Mouse (Mus musculus) neural tube, embryonic 13.5 days (tissue): ENCODE results near the gene Calhm2. TPM values are rescaled to one million over a fixed set of nuclear protein-coding genes. Genes with fewer than 3 reads are reported as not detected.

ENCODE experiments used
- ATAC-seq: fragments of 200-750 bp; cut with Nextera tagmentation; 2 replicates; pipeline ENCODE4 v1.8.0; 2017; ENCODE audit warnings: low read depth, mild to moderate bottlenecking, moderate TSS enrichment, moderate library complexity
- H3K27ac ChIP-seq: fragments of 300-500 bp; sonication (generic); replicated peaks from 2 replicates; pipeline ENCODE4 v1.5.1; 2015; ENCODE audit warnings: moderate library complexity, mild to moderate bottlenecking, inconsistent platforms
- H3K27me3 ChIP-seq: fragments of 300-500 bp; sonication (generic); 2 replicates; pipeline ENCODE4 v1.6.1; 2015; ENCODE audit warnings: mild to moderate bottlenecking, inconsistent platforms
- H3K36me3 ChIP-seq: fragments of 300-500 bp; sonication (generic); 2 replicates; pipeline ENCODE4 v1.6.1; 2015; ENCODE audit warnings: mild to moderate bottlenecking, inconsistent platforms
- H3K4me1 ChIP-seq: fragments of 300-500 bp; sonication (generic); replicated peaks from 2 replicates; pipeline ENCODE4 v1.6.1; 2015; ENCODE audit warnings: inconsistent platforms
- H3K4me2 ChIP-seq: fragments of 300-500 bp; sonication (generic); 2 replicates; pipeline ENCODE4 v1.6.1; 2015; ENCODE audit warnings: inconsistent platforms, mild to moderate bottlenecking, moderate library complexity
- H3K4me3 ChIP-seq: fragments of 300-500 bp; sonication (generic); 2 replicates; pipeline ENCODE4 v1.5.1; 2015; ENCODE audit warnings: mild to moderate bottlenecking, inconsistent platforms
- H3K9ac ChIP-seq: fragments of 300-500 bp; sonication (generic); 2 replicates; pipeline ENCODE4 v1.6.1; 2015; ENCODE audit warnings: moderate library complexity, mild to moderate bottlenecking, inconsistent platforms
- H3K9me3 ChIP-seq: fragments of 300-500 bp; sonication (generic); 2 replicates; pipeline ENCODE4 v1.6.1; 2016; ENCODE audit warnings: inconsistent platforms
- WGBS: fragments of 180-500 bp; shearing (Covaris S2); methylation state at CpG from one replicate; pipeline ENCODE4 v1.1.7; 2015; 5-methylcytosine and 5-hydroxymethylcytosine counted together
- polyA plus RNA-seq: library from polyadenylated mRNA; unstranded; fragments of >200 nt; fragmentation: Nextera tagmentation; extraction: Ambion mirVana; gene quantifications from 2 replicates; pipeline ENCODE4 v1.2.1, GENCODE M21; 2015

Gene Calhm2
- 1.6 and 1.9 TPM in 2 replicates for polyA plus RNA-seq

DNA sequence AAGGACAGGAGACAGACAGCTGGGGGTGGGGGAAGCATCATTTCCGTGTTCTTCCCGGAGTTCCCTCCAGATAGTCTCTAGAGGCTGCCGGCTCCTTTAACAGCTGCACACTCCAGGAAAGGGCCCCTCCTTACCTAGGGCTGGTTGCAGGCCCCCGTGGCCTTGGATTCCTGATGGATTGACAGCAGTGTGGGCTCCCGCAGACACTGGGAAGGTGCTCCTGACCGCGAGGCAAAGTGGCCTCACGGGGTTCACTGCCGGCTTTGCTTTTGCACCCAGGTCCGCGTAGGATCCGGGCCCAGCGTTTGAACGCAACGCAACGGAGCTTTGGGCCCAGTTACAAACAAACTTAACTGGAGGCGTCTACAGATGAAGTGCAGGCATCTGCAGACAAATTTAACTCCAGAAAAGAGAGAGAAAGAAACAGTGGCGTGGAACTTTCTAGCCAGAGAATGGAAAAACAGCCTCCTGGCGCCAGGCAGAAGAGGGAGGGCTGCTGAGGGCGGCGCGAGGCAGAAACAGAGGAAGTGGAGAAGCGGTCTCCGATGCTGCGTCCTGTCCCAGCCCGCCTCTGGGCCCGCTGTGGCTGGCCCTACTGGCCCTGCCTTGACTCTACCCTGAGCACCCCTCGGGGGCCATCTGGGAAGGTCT is at the start of gene Calhm2:
TSS of gene Calhm2 (minus strand) at position 524 of the 651 bp plus-strand sequence.
- Histone ChIP-seq H3K4me3 (peak within 1 kb of the TSS; percentile 30), H3K27ac (peak within 1 kb of the TSS; percentile 9; the same call in 1 of the 2 replicates), H3K4me1 (peaks cover 21% of the 10 kb centered on the region), H3K27me3 (peaks cover 11% of the 10 kb centered on the region), H3K36me3 (peaks cover 5% of the 10 kb centered on the region; the same call in 1 of the 2 replicates), H3K9ac (peak within 1 kb of the TSS; percentile 62), H3K9me3 (no peaks in the 10 kb centered on the region), H3K4me2 (peak within 1 kb of the TSS; percentile 49)
- ATAC-seq, result peak; percentile 60; the same call in 1 of the 2 replicates
- 7% methylated on average over 28 of the region's 28 CpGs for WGBS

DNA sequence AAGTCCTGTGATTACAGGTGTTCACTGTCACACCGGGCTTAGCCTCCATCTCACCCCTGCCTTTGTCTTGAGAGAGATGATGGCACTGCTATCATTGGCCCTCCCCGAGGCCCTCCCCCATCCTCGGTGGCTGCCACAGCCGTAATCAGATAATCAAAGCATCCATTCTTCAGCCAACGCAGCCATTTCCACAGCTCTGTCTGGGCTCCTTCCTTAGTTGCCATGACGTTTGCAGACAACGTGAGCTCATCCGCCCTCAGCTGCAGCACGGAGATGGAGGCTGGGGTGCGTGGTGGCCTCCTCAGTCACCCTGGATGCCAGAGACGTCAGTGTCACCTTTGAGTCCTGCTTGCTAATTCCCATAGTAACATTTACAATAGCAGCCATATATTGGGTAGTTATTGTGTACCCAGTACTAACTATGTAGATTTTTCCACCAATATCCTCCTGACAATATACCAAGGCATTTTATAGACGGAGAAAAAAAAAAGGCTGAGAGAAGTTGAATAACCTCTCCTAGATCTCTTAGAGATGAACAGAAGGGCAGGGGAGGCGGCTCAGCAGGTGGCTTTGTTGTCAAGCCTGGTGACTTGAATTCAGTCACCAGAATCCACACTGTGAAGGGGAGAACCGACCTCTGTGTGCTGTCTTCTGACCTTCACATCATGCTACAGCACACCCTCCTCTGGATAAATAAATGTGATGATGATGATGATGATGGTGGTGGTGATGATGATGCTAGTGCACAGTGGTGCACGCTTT is 48.6 kb upstream of the Calhm2 start:
- Histone ChIP-seq H3K9ac (no peak overlapping the region), H3K27me3 (peaks cover 1% of the 10 kb centered on the region; the same call in 1 of the 2 replicates), H3K27ac (no peak overlapping the region), H3K9me3 (peaks cover 5% of the 10 kb centered on the region), H3K4me3 (no peak overlapping the region), H3K36me3 (no peaks in the 10 kb centered on the region), H3K4me2 (no peak overlapping the region), H3K4me1 (peaks cover 15% of the 10 kb centered on the region)
- no peak for ATAC-seq
- 39% methylated on average over 15 of the region's 15 CpGs for WGBS

DNA sequence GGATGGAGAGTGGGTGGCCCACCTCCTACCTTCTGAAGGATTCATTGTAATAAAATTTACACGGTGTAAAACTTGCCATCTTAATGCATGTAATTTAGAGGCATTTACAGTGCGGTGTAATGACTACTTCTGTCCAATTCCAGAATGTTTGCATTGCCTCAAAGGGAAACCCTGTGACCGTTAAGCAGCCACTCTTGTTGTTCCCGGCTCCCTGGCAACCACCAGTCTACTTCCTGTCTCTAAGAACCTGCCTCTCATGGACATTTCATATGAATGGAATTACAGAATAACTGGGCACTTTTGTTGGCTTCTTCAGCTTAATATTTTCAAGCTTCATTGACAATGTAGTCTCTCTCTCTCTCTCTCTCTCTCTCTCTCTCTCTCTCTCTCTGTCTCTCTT is 46.6 kb upstream of the Calhm2 start:
- 63% methylated on average over 4 of the region's 4 CpGs for WGBS
- H3K9me3 ChIP-seq, result peaks cover 6% of the 10 kb centered on the region
- H3K4me3 ChIP-seq, result no peak overlapping the region
- H3K36me3 ChIP-seq, result no peaks in the 10 kb centered on the region
- peaks cover 24% of the 10 kb centered on the region for H3K4me1 ChIP-seq
- H3K27me3 ChIP-seq, result peaks cover 20% of the 10 kb centered on the region
- no peak overlapping the region for H3K27ac ChIP-seq
- H3K9ac ChIP-seq, result no peak overlapping the region
- H3K4me2 ChIP-seq, result no peak overlapping the region
- ATAC-seq, result no peak

GRCm38 (mm10) chr19:47184221-47184620 is 46.1 kb upstream of the Calhm2 start:
- Histone ChIP-seq H3K9me3 (peaks cover 6% of the 10 kb centered on the region), H3K4me1 (peaks cover 29% of the 10 kb centered on the region), H3K4me3 (no peak overlapping the region), H3K27ac (no peak overlapping the region), H3K9ac (no peak overlapping the region), H3K4me2 (no peak overlapping the region), H3K27me3 (peaks cover 25% of the 10 kb centered on the region), H3K36me3 (no peaks in the 10 kb centered on the region)
- ATAC-seq, result no peak
- 65% methylated on average over 8 of the region's 8 CpGs for WGBS

GRCm38 (mm10) chr19:47180011-47180410 is 41.9 kb upstream of the Calhm2 start:
- 16% methylated on average over 8 of the region's 8 CpGs for WGBS
- H3K4me2 ChIP-seq, result peak overlapping the region; percentile 97
- H3K9me3 ChIP-seq, result peaks cover 6% of the 10 kb centered on the region
- H3K4me3 ChIP-seq, result peak overlapping the region; percentile 73
- ATAC-seq, result no peak
- no peak overlapping the region for H3K27ac ChIP-seq
- no peaks in the 10 kb centered on the region for H3K36me3 ChIP-seq
- peak overlapping the region; percentile 79 for H3K9ac ChIP-seq
- peaks cover 43% of the 10 kb centered on the region for H3K27me3 ChIP-seq
- peaks cover 26% of the 10 kb centered on the region for H3K4me1 ChIP-seq

DNA sequence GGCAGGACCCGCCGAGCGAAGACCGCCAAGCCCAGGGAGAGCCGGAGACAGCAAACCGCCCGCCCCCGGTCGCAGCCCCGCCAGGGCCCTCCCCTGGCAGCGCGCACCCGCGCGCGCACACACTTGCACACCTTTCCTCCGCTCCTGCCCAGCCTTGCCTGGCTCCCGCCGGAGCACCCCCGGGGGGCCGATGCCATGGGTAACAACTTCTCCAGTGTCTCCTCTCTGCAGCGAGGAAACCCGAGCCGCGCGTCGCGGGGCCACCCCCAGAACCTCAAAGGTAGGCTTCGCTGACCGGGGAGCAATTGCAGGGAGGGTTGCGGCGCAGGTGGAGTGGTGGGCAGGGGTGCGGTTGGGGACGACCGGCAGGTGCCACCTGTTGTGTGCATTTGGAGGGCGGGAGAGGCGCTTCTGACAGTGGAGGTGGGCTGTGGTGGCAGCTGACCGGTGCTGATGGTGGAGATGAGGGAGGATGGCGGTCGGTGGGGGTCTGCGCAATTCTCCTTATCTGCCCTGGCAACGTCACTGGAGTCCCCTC is 41.2 kb upstream of the Calhm2 start:
- H3K9me3 ChIP-seq, result peaks cover 6% of the 10 kb centered on the region
- under 1% methylated on average over 40 of the region's 42 CpGs for WGBS
- peak overlapping the region; percentile 97 for H3K4me2 ChIP-seq

GRCm38 (mm10) chr19:47178431-47179271 is 40.6 kb upstream of the Calhm2 start, which contains the start of gene Neurl1a:
TSS of gene Neurl1a (plus strand) at chr19:47178820.
- H3K4me1 ChIP-seq, result peaks cover 21% of the 10 kb centered on the region
- peaks cover 6% of the 10 kb centered on the region for H3K9me3 ChIP-seq
- peak within 1 kb of the TSS; percentile 97 for H3K4me2 ChIP-seq
- H3K27me3 ChIP-seq, result peaks cover 43% of the 10 kb centered on the region
- peak within 1 kb of the TSS; percentile 73 for H3K4me3 ChIP-seq
- under 1% methylated on average over 67 of the region's 98 CpGs for WGBS
- H3K27ac ChIP-seq, result peak within 1 kb of the TSS; percentile 52
- H3K36me3 ChIP-seq, result no peaks in the 10 kb centered on the region
- peak; percentile 66 for ATAC-seq
- H3K9ac ChIP-seq, result peak within 1 kb of the TSS; percentile 79

More for the DNA sequence above, 41.2 kb upstream of the Calhm2 start:
- Histone ChIP-seq H3K4me1 (peaks cover 26% of the 10 kb centered on the region), H3K9ac (peak overlapping the region; percentile 79), H3K36me3 (no peaks in the 10 kb centered on the region), H3K27me3 (peaks cover 43% of the 10 kb centered on the region), H3K27ac (peak overlapping the region; percentile 52), H3K4me3 (peak overlapping the region; percentile 73)
- ATAC-seq, result peak; percentile 32

DNA sequence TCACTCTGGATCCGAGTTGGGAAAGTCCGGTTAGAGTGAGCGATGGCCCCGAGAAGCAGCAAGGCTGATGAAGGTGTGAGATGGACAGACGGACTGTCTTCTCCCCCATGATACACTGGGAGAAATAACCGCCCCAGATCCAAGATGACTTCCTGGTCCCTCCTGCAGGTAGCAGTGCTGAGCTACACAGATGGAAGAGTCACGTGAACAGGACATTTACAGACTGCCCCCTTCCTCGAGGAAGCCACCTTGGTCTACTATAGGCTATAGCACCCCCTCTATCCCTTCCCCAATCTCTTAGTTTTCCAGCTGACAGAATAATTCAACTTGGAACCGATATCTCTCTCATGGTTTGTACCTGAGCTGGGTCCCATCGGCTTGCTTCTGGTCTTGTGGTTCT is 39.9 kb upstream of the Calhm2 start:
- no peaks in the 10 kb centered on the region for H3K36me3 ChIP-seq
- peak overlapping the region; percentile 73 for H3K4me3 ChIP-seq
- peaks cover 6% of the 10 kb centered on the region for H3K9me3 ChIP-seq
- peak; percentile 13 for ATAC-seq
- H3K27ac ChIP-seq, result peak overlapping the region; percentile 52; the same call in 1 of the 2 replicates
- peaks cover 21% of the 10 kb centered on the region for H3K4me1 ChIP-seq
- 24% methylated on average over 10 of the region's 10 CpGs for WGBS
- H3K27me3 ChIP-seq, result peaks cover 43% of the 10 kb centered on the region
- H3K9ac ChIP-seq, result no peak overlapping the region
- H3K4me2 ChIP-seq, result peak overlapping the region; percentile 97

- H3K27ac ChIP-seq, result no peak overlapping the region
- no peaks in the 10 kb centered on the region for H3K36me3 ChIP-seq
- WGBS, result 45% methylated on average over 2 of the region's 2 CpGs
- H3K9me3 ChIP-seq, result peaks cover 4% of the 10 kb centered on the region
- H3K4me3 ChIP-seq, result no peak overlapping the region
- H3K4me1 ChIP-seq, result peaks cover 21% of the 10 kb centered on the region
- H3K4me2 ChIP-seq, result no peak overlapping the region
- no peak for ATAC-seq
- H3K27me3 ChIP-seq, result peaks cover 43% of the 10 kb centered on the region
- H3K9ac ChIP-seq, result no peak overlapping the region
These were observed 38.9 kb upstream of the Calhm2 start for GRCm38 (mm10) chr19:47176916-47177505.

GRCm38 (mm10) chr19:47175472-47175871 is 37.4 kb upstream of the Calhm2 start:
- no peak overlapping the region for H3K4me3 ChIP-seq
- no peak for ATAC-seq
- peaks cover 20% of the 10 kb centered on the region for H3K4me1 ChIP-seq
- no peak overlapping the region for H3K27ac ChIP-seq
- H3K9ac ChIP-seq, result no peak overlapping the region
- peaks cover 31% of the 10 kb centered on the region for H3K27me3 ChIP-seq
- no peaks in the 10 kb centered on the region for H3K36me3 ChIP-seq
- WGBS, result 63% methylated on average over 2 of the region's 2 CpGs
- H3K9me3 ChIP-seq, result no peaks in the 10 kb centered on the region
- no peak overlapping the region for H3K4me2 ChIP-seq

GRCm38 (mm10) chr19:47174515-47174914 is 36.4 kb upstream of the Calhm2 start:
- Histone ChIP-seq H3K4me3 (no peak overlapping the region), H3K27ac (no peak overlapping the region), H3K27me3 (peaks cover 21% of the 10 kb centered on the region), H3K36me3 (no peaks in the 10 kb centered on the region), H3K9ac (no peak overlapping the region), H3K4me2 (no peak overlapping the region), H3K9me3 (no peaks in the 10 kb centered on the region), H3K4me1 (peaks cover 10% of the 10 kb centered on the region)
- WGBS, result 59% methylated on average over 3 of the region's 3 CpGs
- ATAC-seq, result no peak
